Mouse (Mus musculus) liver, postnatal 0 days (tissue): ENCODE results near the gene Ccdc186.

Experiments
- CTCF ChIP-seq: sonication (generic); IDR thresholded peaks from 2 replicates; pipeline ENCODE4 v1.5.1; 2016; ENCODE audit warnings: antibody characterized with exemption, low read depth
- EP300 ChIP-seq: IDR thresholded peaks from 2 replicates; pipeline ENCODE4 v1.6.1; 2016; ENCODE audit warnings: antibody characterized with exemption, low read depth, mild to moderate bottlenecking

GRCm38 (mm10) chr19:56774971-56775892 is 46.8 kb downstream of the Ccdc186 start:
- TF ChIP-seq CTCF = no peak
- TF ChIP-seq EP300 = no peak
